Mouse (Mus musculus): Measurements from ENCODE around the gene Ptrhd1. TPM values are rescaled to one million over a fixed set of nuclear protein-coding genes. Genes with fewer than 3 reads are reported as not detected.

Ptrhd1 gene
- polyA plus RNA-seq, 1 experiment from 2014 or later: 7.6 TPM

DNA sequence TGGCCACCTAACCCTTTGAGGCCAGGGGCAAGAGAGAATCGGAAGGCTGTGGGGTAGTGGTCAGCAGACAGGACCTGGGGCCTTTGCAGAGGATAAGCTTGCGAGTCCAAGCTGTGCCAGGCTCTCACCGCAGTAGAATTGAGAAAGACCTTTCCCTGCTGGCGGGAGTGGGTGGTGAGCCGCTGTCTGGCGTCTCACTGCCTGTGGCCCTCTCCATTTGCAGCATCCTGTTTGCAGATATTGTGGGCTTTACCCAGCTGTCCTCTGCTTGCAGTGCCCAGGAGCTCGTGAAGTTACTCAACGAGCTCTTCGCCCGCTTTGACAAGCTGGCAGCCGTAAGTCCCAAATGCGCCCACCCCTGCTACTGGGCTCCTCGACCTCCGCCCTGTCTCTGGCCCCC is 39.2 kb upstream of the Ptrhd1 start:
- ATAC-seq (ENCODE audit: insufficient read depth): no peak
- peaks cover 18% of the 10 kb centered on the region for H3K36me3 ChIP-seq (ENCODE audit: insufficient read depth)

DNA sequence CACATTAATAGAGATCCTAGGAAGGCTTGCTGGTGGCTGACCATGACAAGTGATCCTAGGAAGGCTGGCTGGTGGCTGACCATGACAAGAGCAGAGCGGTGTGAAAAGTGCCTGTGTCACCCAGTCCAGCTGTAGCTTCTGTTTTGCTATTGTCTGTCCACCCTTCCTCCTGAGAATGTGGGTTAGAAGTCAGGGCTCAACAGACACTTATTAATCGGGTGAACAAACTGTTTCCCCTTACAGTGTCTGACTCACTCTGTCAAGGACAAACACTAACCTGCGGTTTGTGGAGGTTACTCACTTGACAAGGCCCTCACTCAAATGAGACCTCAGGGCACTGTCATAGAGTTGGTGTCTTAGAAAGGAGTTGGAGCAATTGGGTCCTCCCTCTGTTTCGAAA is 35.1 kb upstream of the Ptrhd1 start:
- Histone ChIP-seq H3K9me3 (ENCODE audit: low read depth, low read length) (no peaks in the 10 kb centered on the region), H3K9ac (no peak overlapping the region), H3K4me2 (no peak overlapping the region), H3K4me1 (ENCODE audit: insufficient read depth) (no peaks in the 10 kb centered on the region), H3K4me3 (ENCODE audit: low read depth, low read length) (no peak overlapping the region), H3K36me3 (ENCODE audit: insufficient read depth) (peaks cover 38% of the 10 kb centered on the region), H3K27me3 (ENCODE audit: insufficient read depth, low read length) (no peaks in the 10 kb centered on the region), H3K27ac (ENCODE audit: low read depth) (no peak overlapping the region)
- 87% methylated on average over 4 of the region's 4 CpGs for WGBS
- no peak for TF ChIP-seq CTCF (IDR thresholded peaks at IDR 0.05; ENCODE audit: low read depth)
- ATAC-seq (ENCODE audit: insufficient read depth): no peak
- no peak for DNase-seq

More for the DNA sequence above, 39.2 kb upstream of the Ptrhd1 start:
- WGBS: 87% methylated on average over 14 of the region's 14 CpGs
- no peak for TF ChIP-seq CTCF (IDR thresholded peaks at IDR 0.05; ENCODE audit: low read depth)
- no peak overlapping the region for H3K27ac ChIP-seq (ENCODE audit: low read depth)
- H3K27me3 ChIP-seq (ENCODE audit: insufficient read depth, low read length): no peaks in the 10 kb centered on the region
- no peak overlapping the region for H3K4me3 ChIP-seq (ENCODE audit: low read depth, low read length)
- H3K4me2 ChIP-seq: no peak overlapping the region
- no peak overlapping the region for H3K9ac ChIP-seq
- no peaks in the 10 kb centered on the region for H3K9me3 ChIP-seq (ENCODE audit: low read depth, low read length)
- DNase-seq: no peak
- H3K4me1 ChIP-seq (ENCODE audit: insufficient read depth): peaks cover 16% of the 10 kb centered on the region; the same call in 1 of the 2 replicates

DNA sequence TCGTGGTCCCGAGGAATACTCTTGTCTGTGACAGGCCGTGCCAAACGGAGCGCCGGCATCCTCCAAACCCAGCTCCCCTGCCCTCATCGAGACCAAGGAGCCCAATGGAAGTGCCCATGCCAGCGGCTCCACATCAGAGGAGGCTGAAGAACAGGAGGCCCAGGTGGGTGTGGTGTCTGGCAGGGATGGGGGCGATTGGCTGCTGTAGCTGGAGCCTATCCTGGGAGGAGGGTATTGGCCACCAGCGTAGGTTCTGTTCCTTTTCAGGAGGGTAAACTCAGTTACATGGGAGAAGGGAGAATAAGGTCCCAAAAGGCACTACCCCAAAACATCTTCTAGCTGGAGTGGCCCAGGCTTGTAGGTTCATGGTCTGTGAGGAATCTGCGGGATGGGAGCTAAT is 34.6 kb upstream of the Ptrhd1 start:
- ATAC-seq (ENCODE audit: insufficient read depth) (no peak), DNase-seq (no peak)
- WGBS: 89% methylated on average over 11 of the region's 11 CpGs
- no peak overlapping the region for H3K27ac ChIP-seq (ENCODE audit: low read depth)
- H3K4me2 ChIP-seq: no peak overlapping the region
- no peaks in the 10 kb centered on the region for H3K27me3 ChIP-seq (ENCODE audit: insufficient read depth, low read length)
- no peak for TF ChIP-seq CTCF (IDR thresholded peaks at IDR 0.05; ENCODE audit: low read depth)
- no peaks in the 10 kb centered on the region for H3K9me3 ChIP-seq (ENCODE audit: low read depth, low read length)
- no peaks in the 10 kb centered on the region for H3K4me1 ChIP-seq (ENCODE audit: insufficient read depth)
- no peak overlapping the region for H3K4me3 ChIP-seq (ENCODE audit: low read depth, low read length)
- H3K9ac ChIP-seq: no peak overlapping the region
- peaks cover 38% of the 10 kb centered on the region for H3K36me3 ChIP-seq (ENCODE audit: insufficient read depth)

DNA sequence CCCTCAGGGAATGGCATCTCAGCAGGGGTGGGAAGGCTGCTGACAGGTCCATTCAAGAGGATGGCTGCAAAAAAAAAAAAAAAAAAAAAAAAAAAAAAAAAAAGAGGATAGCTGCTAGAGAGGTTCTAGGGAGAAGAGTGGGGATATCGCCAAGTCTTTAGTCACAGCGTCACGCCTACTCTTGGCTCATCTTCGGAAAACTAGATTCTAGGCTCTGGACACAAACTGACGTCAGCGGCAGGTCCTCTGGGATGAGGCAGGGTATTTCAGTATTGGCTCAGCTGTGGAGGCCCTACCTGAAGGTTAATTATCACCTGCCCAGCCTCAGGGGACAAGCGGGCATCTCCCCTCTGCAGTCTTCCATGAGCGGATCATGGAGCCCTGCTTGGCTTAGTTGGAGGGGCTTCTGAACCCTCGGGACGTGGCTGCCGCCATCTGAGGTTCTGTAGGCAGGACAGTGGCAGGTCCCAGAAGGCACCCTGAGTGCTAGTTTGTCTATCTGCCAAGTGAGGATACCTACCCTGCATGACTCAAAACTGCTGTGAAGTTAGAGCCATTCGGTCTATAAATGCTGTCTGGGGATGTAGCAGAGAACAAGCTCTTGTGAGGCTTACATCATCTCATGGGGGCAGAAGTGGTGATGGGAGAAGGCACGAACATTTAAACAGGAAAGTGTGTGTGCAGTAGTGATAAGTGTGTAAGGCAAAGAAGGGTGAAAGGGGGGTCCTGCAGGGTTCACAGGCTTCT is 32.2 kb upstream of the Ptrhd1 start:
- Histone ChIP-seq H3K27me3 (ENCODE audit: insufficient read depth, low read length) (no peaks in the 10 kb centered on the region), H3K4me3 (ENCODE audit: low read depth, low read length) (no peak overlapping the region), H3K4me1 (ENCODE audit: insufficient read depth) (no peaks in the 10 kb centered on the region), H3K36me3 (ENCODE audit: insufficient read depth) (peaks cover 54% of the 10 kb centered on the region), H3K27ac (ENCODE audit: low read depth) (no peak overlapping the region), H3K9me3 (ENCODE audit: low read depth, low read length) (no peaks in the 10 kb centered on the region), H3K9ac (no peak overlapping the region), H3K4me2 (no peak overlapping the region)
- no peak for TF ChIP-seq CTCF (IDR thresholded peaks at IDR 0.05; ENCODE audit: low read depth)
- WGBS: 91% methylated on average over 13 of the region's 13 CpGs
- DNase-seq: no peak
- no peak for ATAC-seq (ENCODE audit: insufficient read depth)

DNA sequence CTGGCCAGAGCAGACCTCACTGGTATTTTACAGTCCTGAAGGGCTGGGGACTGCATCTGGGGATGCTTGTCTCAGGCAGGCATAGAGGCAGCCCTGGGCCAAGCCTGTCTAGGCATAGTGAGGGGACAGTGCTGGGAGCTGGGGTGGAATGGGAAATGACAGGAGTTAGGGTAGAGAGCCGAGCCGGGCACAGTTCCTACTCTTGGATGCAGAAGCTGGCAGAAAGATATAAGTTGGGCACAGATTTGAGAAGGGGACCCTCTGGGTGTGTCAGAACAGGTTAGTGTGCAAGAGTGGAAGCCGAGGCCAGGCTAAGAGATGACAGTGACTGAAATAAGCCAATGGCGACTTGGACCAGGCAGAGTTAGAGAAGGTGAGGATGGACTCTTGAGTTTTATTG is 31.6 kb upstream of the Ptrhd1 start:
- ATAC-seq (ENCODE audit: insufficient read depth) (no peak), DNase-seq (no peak)
- TF ChIP-seq CTCF (IDR thresholded peaks at IDR 0.05; ENCODE audit: low read depth): no peak
- peaks cover 56% of the 10 kb centered on the region for H3K36me3 ChIP-seq (ENCODE audit: insufficient read depth)
- H3K4me3 ChIP-seq (ENCODE audit: low read depth, low read length): no peak overlapping the region
- 79% methylated on average over 4 of the region's 4 CpGs for WGBS
- no peaks in the 10 kb centered on the region for H3K4me1 ChIP-seq (ENCODE audit: insufficient read depth)
- no peaks in the 10 kb centered on the region for H3K9me3 ChIP-seq (ENCODE audit: low read depth, low read length)
- no peak overlapping the region for H3K4me2 ChIP-seq
- H3K27ac ChIP-seq (ENCODE audit: low read depth): no peak overlapping the region
- no peak overlapping the region for H3K9ac ChIP-seq
- no peaks in the 10 kb centered on the region for H3K27me3 ChIP-seq (ENCODE audit: insufficient read depth, low read length)

DNA sequence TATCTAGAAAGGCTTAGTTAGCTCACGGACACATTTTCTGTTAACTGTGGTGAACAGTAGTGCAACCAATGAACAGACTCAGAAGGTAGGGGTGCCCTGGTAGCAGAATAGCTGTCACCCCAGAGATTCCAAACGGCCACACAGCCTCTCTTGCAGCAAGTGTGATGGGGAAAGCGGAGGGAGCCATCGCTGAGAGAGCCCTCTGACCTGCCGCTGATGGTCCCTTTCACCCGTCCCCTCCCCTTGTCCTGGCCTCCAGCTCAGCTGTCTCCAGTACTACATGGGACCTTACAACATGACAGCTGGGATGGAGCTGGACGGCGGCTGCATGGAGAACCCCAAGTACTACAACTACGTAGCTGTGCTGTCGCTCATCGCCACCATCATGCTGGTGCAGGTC is 27.7 kb upstream of the Ptrhd1 start:
- Histone ChIP-seq H3K27me3 (ENCODE audit: insufficient read depth, low read length) (no peaks in the 10 kb centered on the region), H3K36me3 (ENCODE audit: insufficient read depth) (peaks cover 70% of the 10 kb centered on the region), H3K9me3 (ENCODE audit: low read depth, low read length) (no peaks in the 10 kb centered on the region), H3K4me2 (no peak overlapping the region), H3K4me3 (ENCODE audit: low read depth, low read length) (no peak overlapping the region), H3K9ac (no peak overlapping the region), H3K27ac (ENCODE audit: low read depth) (no peak overlapping the region), H3K4me1 (ENCODE audit: insufficient read depth) (no peaks in the 10 kb centered on the region)
- DNase-seq: no peak
- no peak for ATAC-seq (ENCODE audit: insufficient read depth)
- no peak for TF ChIP-seq CTCF (IDR thresholded peaks at IDR 0.05; ENCODE audit: low read depth)
- WGBS: 91% methylated on average over 11 of the region's 11 CpGs

DNA sequence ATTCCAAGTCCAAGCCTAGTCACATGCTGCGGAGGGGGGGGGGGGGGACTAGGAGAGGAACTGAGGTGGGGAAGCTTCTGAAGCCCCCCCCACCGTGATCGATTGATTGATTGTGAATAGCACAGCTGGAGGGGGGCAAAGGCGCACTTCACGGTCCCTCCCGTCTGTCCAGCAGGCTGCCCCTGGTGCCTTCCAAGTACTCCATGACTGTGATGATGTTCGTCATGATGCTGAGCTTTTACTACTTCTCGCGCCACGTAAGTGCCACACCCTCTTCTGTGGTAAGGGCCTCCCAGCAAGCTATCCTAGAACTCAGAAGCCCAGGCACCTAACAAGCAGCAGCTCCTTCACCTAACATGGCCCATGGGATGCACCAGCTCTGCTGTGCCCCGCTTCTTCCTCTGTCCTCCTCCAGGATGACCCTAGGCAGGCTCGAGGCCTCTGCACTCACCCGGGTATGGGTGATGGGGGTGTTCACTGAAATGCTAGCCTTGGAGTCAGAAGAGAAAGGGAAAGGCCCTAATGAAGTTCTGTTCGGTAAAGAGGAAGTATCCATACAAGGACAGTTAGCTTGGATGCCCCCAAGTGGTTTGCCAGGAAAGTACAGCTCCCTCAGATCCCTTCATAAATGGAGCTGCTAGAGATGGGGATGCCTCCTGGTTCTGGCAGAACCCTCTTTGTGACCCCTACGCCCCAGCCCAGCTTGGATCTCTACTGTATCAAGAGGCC is 25.3 kb upstream of the Ptrhd1 start:
- H3K9ac ChIP-seq: no peak overlapping the region
- no peak overlapping the region for H3K4me3 ChIP-seq (ENCODE audit: low read depth, low read length)
- no peaks in the 10 kb centered on the region for H3K27me3 ChIP-seq (ENCODE audit: insufficient read depth, low read length)
- ATAC-seq (ENCODE audit: insufficient read depth) (peak; percentile 47), DNase-seq (peak; percentile 79)
- no peaks in the 10 kb centered on the region for H3K4me1 ChIP-seq (ENCODE audit: insufficient read depth)
- H3K36me3 ChIP-seq (ENCODE audit: insufficient read depth): peaks cover 76% of the 10 kb centered on the region
- H3K4me2 ChIP-seq: no peak overlapping the region
- WGBS: 82% methylated on average over 15 of the region's 15 CpGs
- no peaks in the 10 kb centered on the region for H3K9me3 ChIP-seq (ENCODE audit: low read depth, low read length)
- TF ChIP-seq CTCF (IDR thresholded peaks at IDR 0.05; ENCODE audit: low read depth): peak; percentile 73
- H3K27ac ChIP-seq (ENCODE audit: low read depth): no peak overlapping the region
